Mouse (Mus musculus): Measurements from ENCODE around the gene Fkbp9. TPM values are rescaled to one million over a fixed set of nuclear protein-coding genes. Genes with fewer than 3 reads are reported as not detected.

The Fkbp9 gene
- 0.47 TPM in 1 of 2 replicates, not detected in the other for total RNA-seq (2017)

DNA sequence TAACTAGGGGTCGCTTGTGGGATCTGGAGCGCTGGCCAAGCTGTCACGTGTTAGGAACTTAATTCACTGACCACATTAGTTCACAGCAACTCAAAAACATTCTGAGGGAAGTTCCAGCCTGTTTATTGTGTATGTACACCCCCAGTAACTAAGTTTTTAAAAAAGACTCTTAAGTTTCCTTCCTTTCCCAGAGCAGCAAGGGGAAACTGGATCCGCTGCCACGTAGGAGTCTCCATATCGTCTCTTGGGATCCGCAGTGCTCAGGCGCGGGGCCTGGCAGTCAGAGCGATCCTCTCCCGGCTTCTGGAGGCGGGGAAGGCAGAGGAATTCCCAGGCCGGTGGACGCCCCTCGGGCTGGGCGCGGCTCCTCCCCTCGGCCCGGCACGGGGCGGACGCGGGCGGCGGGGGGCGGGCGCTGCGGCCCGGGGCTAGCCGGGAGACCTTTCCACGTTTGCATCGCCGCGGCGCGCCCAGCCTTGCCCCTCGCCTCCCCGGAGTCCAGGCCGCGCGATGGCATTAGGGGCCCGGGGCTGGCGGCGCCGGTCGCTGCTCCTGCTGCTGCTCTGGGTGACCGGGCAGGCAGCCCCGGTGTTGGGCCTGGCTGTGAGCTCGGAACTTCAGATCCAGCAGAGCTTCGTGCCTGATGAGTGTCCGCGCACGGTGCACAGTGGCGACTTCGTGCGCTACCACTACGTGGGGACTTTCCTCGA lies at the start of gene Fkbp9:
Fkbp9 (plus strand) TSS at position 363 of the 710 bp plus-strand sequence.
- ATAC-seq (ENCODE audit: extremely low read depth, insufficient number of reproducible peaks, low FRiP score, poor library complexity, severe bottlenecking): no peak

DNA sequence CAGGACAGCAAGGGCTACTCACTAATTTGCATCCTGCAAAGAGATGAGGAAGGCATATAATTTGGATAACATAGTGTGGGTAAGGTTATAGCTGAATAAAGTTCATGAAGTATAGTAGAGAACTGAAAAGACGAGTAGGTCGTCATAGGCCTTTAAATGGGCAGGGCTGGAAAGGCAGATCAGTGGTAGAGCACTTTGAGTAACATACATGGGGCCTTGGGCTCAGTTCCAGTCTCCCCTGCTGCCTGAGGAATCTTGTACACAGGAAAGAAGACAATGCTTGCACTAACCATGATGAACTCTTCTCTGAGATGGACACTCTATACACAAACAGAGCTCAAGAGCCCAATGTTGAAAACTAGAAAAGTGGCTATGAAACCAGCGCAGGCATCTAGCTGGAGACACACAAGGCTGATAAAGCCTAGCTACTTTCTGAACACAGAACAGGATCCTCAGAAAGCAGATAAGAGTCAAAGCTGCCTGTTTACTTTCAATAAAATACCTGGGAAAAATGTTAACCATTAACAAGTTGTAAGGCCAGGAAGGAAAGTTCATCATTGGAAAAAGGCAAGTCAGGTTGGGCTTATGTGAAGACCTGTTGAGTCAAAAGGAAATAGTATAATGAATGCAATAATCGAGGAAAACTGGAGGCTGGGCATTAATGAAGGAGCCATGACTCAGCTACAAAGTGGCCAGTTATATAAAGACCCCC lies 48.1 kb upstream of the Fkbp9 start:
- no peak for ATAC-seq (ENCODE audit: extremely low read depth, insufficient number of reproducible peaks, low FRiP score, poor library complexity, severe bottlenecking)

- ATAC-seq (ENCODE audit: extremely low read depth, insufficient number of reproducible peaks, low FRiP score, poor library complexity, severe bottlenecking): no peak
These were observed 46.8 kb upstream of the Fkbp9 start for GRCm38 (mm10) chr6:56785068-56785467.

- ATAC-seq (ENCODE audit: extremely low read depth, insufficient number of reproducible peaks, low FRiP score, poor library complexity, severe bottlenecking): no peak
These were observed 44.2 kb upstream of the Fkbp9 start for GRCm38 (mm10) chr6:56787668-56788067.

GRCm38 (mm10) chr6:56789336-56789735 lies 42.5 kb upstream of the Fkbp9 start:
- ATAC-seq (ENCODE audit: extremely low read depth, insufficient number of reproducible peaks, low FRiP score, poor library complexity, severe bottlenecking): no peak

GRCm38 (mm10) chr6:56794834-56795233 lies 37.0 kb upstream of the Fkbp9 start:
- no peak for ATAC-seq (ENCODE audit: extremely low read depth, insufficient number of reproducible peaks, low FRiP score, poor library complexity, severe bottlenecking)

DNA sequence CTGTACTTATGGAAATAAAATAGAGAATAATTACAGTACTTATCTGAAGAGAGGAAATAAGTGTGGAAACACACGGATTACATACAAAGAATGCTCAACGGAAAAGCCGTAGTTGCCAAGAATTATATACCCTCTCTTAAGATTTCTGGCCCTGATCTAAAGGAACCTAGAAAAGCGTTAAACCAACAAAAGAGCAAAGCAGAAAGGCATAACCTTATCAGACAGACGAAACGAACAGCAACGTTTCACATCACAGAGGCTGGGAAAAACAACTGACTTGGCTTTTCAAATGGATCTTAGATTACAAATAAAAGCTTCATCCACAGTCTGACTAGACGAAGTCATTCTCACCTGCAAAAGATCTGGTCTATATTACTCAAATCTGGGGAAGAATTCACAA lies 35.6 kb upstream of the Fkbp9 start:
- ATAC-seq (ENCODE audit: extremely low read depth, insufficient number of reproducible peaks, low FRiP score, poor library complexity, severe bottlenecking): no peak

DNA sequence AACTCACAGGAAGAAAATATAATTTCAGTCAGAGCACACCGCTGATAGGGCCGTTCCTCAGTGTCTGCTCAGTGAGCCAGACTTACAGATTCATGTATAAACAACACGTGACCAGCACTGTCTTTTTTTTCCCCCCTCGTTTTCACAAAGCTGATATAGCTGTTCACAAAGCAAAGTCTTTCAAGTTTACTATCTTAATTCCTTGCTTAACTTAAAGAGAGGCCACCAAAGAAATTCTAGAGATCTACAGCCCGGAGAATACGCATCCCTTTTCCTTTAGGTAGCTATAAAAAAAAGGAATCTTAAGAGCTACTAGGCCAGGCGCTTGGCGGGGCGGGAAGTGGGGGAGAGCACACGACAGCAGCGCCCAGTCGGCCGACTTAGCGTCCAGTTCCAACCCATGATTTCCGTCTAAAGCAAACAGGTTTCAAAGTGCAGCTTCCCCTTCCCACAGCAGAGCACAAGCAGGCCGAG lies 35.2 kb upstream of the Fkbp9 start:
- ATAC-seq (ENCODE audit: extremely low read depth, insufficient number of reproducible peaks, low FRiP score, poor library complexity, severe bottlenecking): peak; percentile 26; the same call in 1 of the 2 replicates

- ATAC-seq (ENCODE audit: extremely low read depth, insufficient number of reproducible peaks, low FRiP score, poor library complexity, severe bottlenecking): peak; percentile 80
These were observed 34.3 kb upstream of the Fkbp9 start, which contains the start of gene Kbtbd2 for GRCm38 (mm10) chr6:56797311-56798151. Gene Kbtbd2, minus strand, starts transcription at chr6:56797813.

DNA sequence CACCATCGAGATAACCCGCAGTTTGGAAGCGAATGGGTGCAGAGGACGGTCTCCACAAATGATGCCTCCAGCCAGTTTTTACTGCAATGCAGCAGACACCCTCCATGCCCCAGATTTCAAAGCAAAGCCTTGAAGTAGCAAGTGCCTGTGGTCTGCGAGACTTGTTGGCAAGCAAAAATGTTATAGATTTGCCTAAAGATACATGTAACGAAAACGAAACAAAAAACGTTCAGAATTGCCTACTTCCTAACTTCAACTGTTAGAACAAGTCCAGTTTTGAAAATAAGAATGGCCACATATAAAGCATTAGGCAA lies 33.8 kb upstream of the Fkbp9 start:
- ATAC-seq (ENCODE audit: extremely low read depth, insufficient number of reproducible peaks, low FRiP score, poor library complexity, severe bottlenecking): peak; percentile 9; the same call in 1 of the 2 replicates

DNA sequence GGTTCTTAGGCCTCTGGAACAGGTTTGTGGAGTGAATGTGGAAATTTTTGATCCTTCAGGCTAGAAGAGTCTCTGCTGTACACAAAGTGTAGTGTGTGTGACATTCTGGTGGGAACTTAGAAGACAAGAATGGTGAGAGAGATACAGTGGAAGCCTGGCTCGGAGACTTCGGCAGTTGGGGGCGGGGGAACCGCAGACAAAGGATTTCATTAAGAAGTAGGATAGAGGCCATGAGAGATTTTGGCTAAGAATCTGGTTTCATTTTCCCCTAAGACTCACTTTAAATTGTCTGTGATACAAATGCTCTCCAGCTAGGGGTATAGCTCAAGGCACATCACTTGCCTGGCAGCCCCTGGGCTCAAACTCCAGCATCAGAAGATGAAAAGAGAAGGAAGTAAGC lies 26.8 kb upstream of the Fkbp9 start:
- no peak for ATAC-seq (ENCODE audit: extremely low read depth, insufficient number of reproducible peaks, low FRiP score, poor library complexity, severe bottlenecking)

GRCm38 (mm10) chr6:56806195-56806594 lies 25.7 kb upstream of the Fkbp9 start:
- no peak for ATAC-seq (ENCODE audit: extremely low read depth, insufficient number of reproducible peaks, low FRiP score, poor library complexity, severe bottlenecking)

DNA sequence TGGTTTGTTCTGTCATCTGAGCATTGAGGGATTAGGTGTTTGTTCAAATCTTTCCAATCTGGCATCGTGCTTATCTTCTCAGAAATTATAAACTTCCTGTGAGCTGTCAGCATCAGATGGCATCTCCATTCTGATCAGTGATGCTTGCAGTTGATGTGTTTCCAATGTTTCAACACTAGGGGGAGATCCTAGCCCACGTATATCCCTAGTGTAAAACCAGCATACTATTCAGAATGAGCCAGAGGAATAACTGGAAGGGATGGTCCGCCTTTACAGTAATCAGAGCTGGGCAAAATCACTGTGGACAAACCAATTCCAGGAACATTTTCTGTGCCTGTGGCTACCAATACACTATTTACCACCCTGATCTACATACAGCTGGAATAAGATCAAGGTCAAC lies 23.2 kb upstream of the Fkbp9 start:
- peak; percentile 96 for ATAC-seq (ENCODE audit: extremely low read depth, insufficient number of reproducible peaks, low FRiP score, poor library complexity, severe bottlenecking)

- ATAC-seq (ENCODE audit: extremely low read depth, insufficient number of reproducible peaks, low FRiP score, poor library complexity, severe bottlenecking): no peak
These were observed 18.5 kb upstream of the Fkbp9 start for GRCm38 (mm10) chr6:56813332-56813731.

GRCm38 (mm10) chr6:56818436-56819123 lies 13.3 kb upstream of the Fkbp9 start:
- no peak for ATAC-seq (ENCODE audit: extremely low read depth, insufficient number of reproducible peaks, low FRiP score, poor library complexity, severe bottlenecking)

- ATAC-seq (ENCODE audit: extremely low read depth, insufficient number of reproducible peaks, low FRiP score, poor library complexity, severe bottlenecking): no peak
These were observed 12.8 kb upstream of the Fkbp9 start for GRCm38 (mm10) chr6:56819124-56819487.

DNA sequence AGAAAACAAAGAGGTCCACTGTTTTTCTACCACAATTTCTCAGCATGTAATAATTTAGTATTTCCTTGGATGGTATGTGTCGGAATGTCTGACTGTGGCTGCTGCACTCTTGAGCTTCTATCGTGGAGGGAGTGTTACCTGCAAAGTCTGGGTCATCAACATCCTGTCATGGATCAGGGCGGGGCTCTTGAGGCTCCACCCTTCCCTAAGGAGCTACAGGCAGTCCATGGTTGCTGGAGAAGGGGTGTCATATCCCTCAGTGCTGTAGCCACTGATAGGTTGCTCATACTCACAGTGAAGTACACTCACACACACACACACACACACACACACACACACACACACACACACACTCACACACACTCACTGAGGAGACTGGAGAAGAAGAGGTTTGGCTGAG lies 6.2 kb upstream of the Fkbp9 start:
- no peak for ATAC-seq (ENCODE audit: extremely low read depth, insufficient number of reproducible peaks, low FRiP score, poor library complexity, severe bottlenecking)

DNA sequence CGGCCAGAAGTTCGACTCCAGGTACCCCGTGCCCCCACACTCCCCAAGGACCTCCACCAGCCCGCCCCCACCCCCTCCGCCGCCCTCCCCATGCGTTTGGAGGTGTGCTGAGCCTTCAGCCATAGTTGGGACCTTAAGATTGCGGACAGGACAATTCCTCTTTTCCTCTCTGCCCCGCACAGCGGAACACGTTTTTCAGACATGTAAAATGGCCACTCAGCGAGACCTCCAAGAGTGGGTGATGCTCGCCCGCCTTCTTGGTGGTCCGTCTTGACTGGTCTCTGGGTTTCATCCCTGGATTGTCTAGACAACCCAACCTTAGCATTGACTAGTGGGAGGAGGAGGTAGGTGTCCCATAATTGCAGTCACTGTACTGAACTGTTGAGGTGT lies 543 bp downstream of the Fkbp9 start:
- no peak for ATAC-seq (ENCODE audit: extremely low read depth, insufficient number of reproducible peaks, low FRiP score, poor library complexity, severe bottlenecking)

- no peak for ATAC-seq (ENCODE audit: extremely low read depth, insufficient number of reproducible peaks, low FRiP score, poor library complexity, severe bottlenecking)
These were observed 971 bp downstream of the Fkbp9 start for GRCm38 (mm10) chr6:56832830-56833229.
